In the genomic region with DNA sequence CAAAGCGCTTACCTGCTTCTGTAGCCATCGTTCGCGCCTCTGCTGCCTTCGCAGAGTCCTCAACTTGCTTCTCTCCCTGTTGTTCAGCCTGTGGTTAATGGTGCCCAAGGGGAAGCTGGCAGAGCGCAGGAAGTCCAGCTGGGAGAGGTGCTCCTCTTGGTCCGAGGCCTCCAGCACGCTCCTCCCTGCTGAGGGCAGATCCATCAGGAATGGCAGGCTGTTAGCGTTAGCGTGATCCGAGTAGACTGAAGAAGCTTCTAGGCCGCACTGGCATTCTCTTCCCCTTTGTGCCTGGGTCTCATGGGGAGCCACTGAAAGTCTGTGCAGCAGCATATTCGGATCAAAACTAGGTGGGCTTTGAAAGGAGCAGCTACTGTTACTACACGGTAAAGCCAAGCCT, we compare ENCODE assay signal across 16 mouse cellular contexts. TPM values are rescaled to one million over a fixed set of nuclear protein-coding genes. Genes with fewer than 3 reads are reported as not detected.
A peak's percentile ranks its signal among the peaks of the same experiment; 100 is the strongest.
DNase-seq lines count a peak whose midpoint lies in the region; ATAC-seq and TF ChIP-seq lines count a peak whose summit lies in the region.
"Had no signal": no experiment of that assay in that cellular context is flagged by ENCODE, and none has a peak within 500 bp of the region (broad histone marks: within the 10 kb centered on the region; RNA-seq: fewer than 3 reads in every experiment).

No protein-coding gene starts in this region.

- peaks cover 5 to 9% of the 10 kb centered on the region in 2 experiments for H3K4me1 ChIP-seq in heart, embryonic 14.5 days (ENCODE audit: control insufficient read depth in 2 of 2, insufficient read depth in 2 of 2, low read length in 2 of 2)
- H3K4me1 ChIP-seq in E14TG2a.4 (replicated peaks; ENCODE audit: low read depth, low read length), result peaks cover 17% of the 10 kb centered on the region
- peaks cover 27% of the 10 kb centered on the region for H3K4me1 ChIP-seq in forebrain, embryonic 12.5 days
- H3K4me1 ChIP-seq in hindbrain, postnatal 0 days (ENCODE audit: insufficient read depth, low read length), result no peaks in the 10 kb centered on the region
- H3K4me1 ChIP-seq: embryonic facial prominence, embryonic 13.5 days had no signal

- no peak for DNase-seq in heart, adult 8-10 months (ENCODE audit: low spot score)
- DNase-seq in hindbrain, postnatal 0 days (ENCODE audit: low spot score), result no peak
- no peak for DNase-seq in adrenal gland, adult 2 months
- no peak for DNase-seq in adrenal gland, postnatal 14 days
- no peak for DNase-seq in urinary bladder, adult 18-20 months (ENCODE audit: low spot score in 2 of 2)
- DNase-seq: adrenal gland, adult 8-10 months; cerebellum, adult 11 months; kidney, adult 18-20 months; spleen, adult 18-20 months; thymus, adult 2 months had no signal

- 84% methylated on average over 14 of the region's 14 CpGs for WGBS in heart, embryonic 14.5 days
- WGBS in forebrain, embryonic 12.5 days, result 85% methylated on average over 14 of the region's 14 CpGs
- WGBS in hindbrain, postnatal 0 days, result 49% methylated on average over 14 of the region's 14 CpGs

- H3K27ac ChIP-seq in heart, embryonic 14.5 days (replicated peaks in 1 of 2; ENCODE audit: control insufficient read depth in 1 of 2, insufficient read depth in 1 of 2, low read depth in 2 of 2, low read length in 2 of 2), result no peak overlapping the region
- peak overlapping the region; percentile 83 for H3K27ac ChIP-seq in forebrain, embryonic 12.5 days
- peak overlapping the region; percentile 80 for H3K27ac ChIP-seq in hindbrain, postnatal 0 days
- H3K27ac ChIP-seq: embryonic facial prominence, embryonic 13.5 days; heart, embryonic 15.5 days; liver, embryonic 14.5 days had no signal

- no peak overlapping the region for H3K9ac ChIP-seq in heart, embryonic 14.5 days (ENCODE audit: low read length)
- H3K9ac ChIP-seq in forebrain, embryonic 12.5 days, result no peak overlapping the region
- H3K9ac ChIP-seq in hindbrain, postnatal 0 days (replicated peaks; ENCODE audit: low read length), result peak overlapping the region; percentile 37; the same call in 1 of the 2 replicates
- H3K9ac ChIP-seq: embryonic facial prominence, embryonic 13.5 days; heart, embryonic 15.5 days; liver, embryonic 14.5 days had no signal

- H3K27me3 ChIP-seq in heart, embryonic 14.5 days (ENCODE audit: control insufficient read depth, insufficient read depth, low read length), result no peaks in the 10 kb centered on the region
- peaks cover 10% of the 10 kb centered on the region; the same call in 1 of the 2 replicates for H3K27me3 ChIP-seq in E14TG2a.4 (ENCODE audit: insufficient read depth, low read length)
- no peaks in the 10 kb centered on the region for H3K27me3 ChIP-seq in forebrain, embryonic 12.5 days
- H3K27me3 ChIP-seq in hindbrain, postnatal 0 days (ENCODE audit: insufficient read depth, low read length), result no peaks in the 10 kb centered on the region
- H3K27me3 ChIP-seq: embryonic facial prominence, embryonic 13.5 days; heart, embryonic 15.5 days had no signal

- H3K9me3 ChIP-seq in heart, embryonic 14.5 days (ENCODE audit: control insufficient read depth, low read length), result no peaks in the 10 kb centered on the region
- no peaks in the 10 kb centered on the region for H3K9me3 ChIP-seq in E14TG2a.4 (ENCODE audit: low read length)
- H3K9me3 ChIP-seq in forebrain, embryonic 12.5 days, result no peaks in the 10 kb centered on the region
- no peaks in the 10 kb centered on the region for H3K9me3 ChIP-seq in hindbrain, postnatal 0 days (ENCODE audit: low read length)
- H3K9me3 ChIP-seq: embryonic facial prominence, embryonic 13.5 days; heart, embryonic 15.5 days had no signal

- no peak overlapping the region for H3K4me3 ChIP-seq in heart, embryonic 14.5 days (ENCODE audit: control insufficient read depth in 1 of 2, insufficient read depth in 1 of 2, low read depth in 1 of 2, low read length in 2 of 2)
- peak overlapping the region; percentile 53 for H3K4me3 ChIP-seq in E14TG2a.4 (replicated peaks; ENCODE audit: low read length)
- peak overlapping the region; percentile 11 for H3K4me3 ChIP-seq in forebrain, embryonic 12.5 days (replicated peaks)
- H3K4me3 ChIP-seq in hindbrain, postnatal 0 days (ENCODE audit: low read length), result 0 out of 2 replicates have a peak overlapping the region, but pooled peaks have one; percentile 3
- H3K4me3 ChIP-seq: embryonic facial prominence, embryonic 13.5 days; heart, embryonic 15.5 days had no signal

- ATAC-seq in heart, embryonic 14.5 days (ENCODE audit: insufficient number of reproducible peaks, insufficient read depth, low FRiP score, low read depth), result no peak
- peak; percentile 5; the same call in 1 of the 2 replicates for ATAC-seq in forebrain, embryonic 12.5 days (ENCODE audit: low FRiP score)
- peak; percentile 22; the same call in 1 of the 2 replicates for ATAC-seq in hindbrain, postnatal 0 days

- H3K36me3 ChIP-seq in heart, embryonic 14.5 days (ENCODE audit: control insufficient read depth, insufficient read depth, low read length), result no peaks in the 10 kb centered on the region
- no peaks in the 10 kb centered on the region for H3K36me3 ChIP-seq in E14TG2a.4 (ENCODE audit: insufficient read depth, low read length)
- peaks cover 8% of the 10 kb centered on the region; the same call in 1 of the 2 replicates for H3K36me3 ChIP-seq in forebrain, embryonic 12.5 days (replicated peaks)
- H3K36me3 ChIP-seq in hindbrain, postnatal 0 days (ENCODE audit: insufficient read depth, low read length), result no peaks in the 10 kb centered on the region; the same call in 1 of the 2 replicates
- H3K36me3 ChIP-seq: heart, embryonic 15.5 days had no signal

- TF ChIP-seq CTCF in E14TG2a.4 (conservative IDR thresholded peaks at IDR 0.05; ENCODE audit: low read length), result no peak
- no peak for TF ChIP-seq CTCF in hindbrain, postnatal 0 days (IDR thresholded peaks at IDR 0.05; ENCODE audit: low read depth)

- peak overlapping the region; percentile 54 for H3K4me2 ChIP-seq in heart, embryonic 14.5 days (ENCODE audit: low read length)
- H3K4me2 ChIP-seq in forebrain, embryonic 12.5 days, result peak overlapping the region; percentile 25
- H3K4me2 ChIP-seq in hindbrain, postnatal 0 days (ENCODE audit: low read depth, low read length), result peak overlapping the region; percentile 47
- H3K4me2 ChIP-seq: embryonic facial prominence, embryonic 13.5 days had no signal

RNA-seq across cellular contexts. Expression of gene Rnf180, which starts 45.0 kb away (rescaled TPM):
- polyA plus RNA-seq in heart, embryonic 14.5 days (2014; fragmentation: Nextera tagmentation; extraction: Ambion mirVana), result 2.9 and 3.3 TPM in 2 replicates
- 1 to 10 TPM in 3 of 4 experiments, under 1 TPM in 1; 0.94 to 2.3 (median 1.5) TPM for total RNA-seq in heart, adult 8-10 months (2022)
- polyA plus RNA-seq in forebrain, embryonic 12.5 days (2016; fragmentation: Nextera tagmentation; extraction: Ambion mirVana), result 17.9 and 19.0 TPM in 2 replicates
- total RNA-seq in hindbrain, postnatal 0 days (2014; rRNA removed), result 28.4 and 31.6 TPM in 2 replicates
- polyA plus RNA-seq in hindbrain, postnatal 0 days (2015; fragmentation: Nextera tagmentation; extraction: Ambion mirVana), result 37.7 TPM in 2 replicates
- 10 to 100 TPM in 1 of 2 experiments, 1 to 10 TPM in 1; 5.2 to 17.6 TPM for total RNA-seq in adrenal gland, adult 2 months (2021)
- 0.45 and 0.71 TPM in 2 replicates for polyA plus RNA-seq in adrenal gland, adult 2 months (2012; rRNA removed)
- total RNA-seq in adrenal gland, postnatal 14 days (2021), result 13.5 and 13.9 TPM in 2 replicates

Comparison
In these comparisons a context has a peak if more than half of its experiments do, and no peak if none do; other contexts are left out.
1. H3K27ac ChIP-seq: peak in forebrain, embryonic 12.5 days (single experiment) and hindbrain, postnatal 0 days (single experiment); none in heart, embryonic 14.5 days (0 of 2).
2. H3K4me3 ChIP-seq: peak in E14TG2a.4 (single experiment), forebrain, embryonic 12.5 days (single experiment) and hindbrain, postnatal 0 days (single experiment); none in heart, embryonic 14.5 days (0 of 2).
3. Peak in every context shown above with its lines, with median percentiles within 50 percentile points of each other: H3K4me2 ChIP-seq.